Mouse (Mus musculus): Measurements from ENCODE around the gene Cyp26b1. TPM values are rescaled to one million over a fixed set of nuclear protein-coding genes. Genes with fewer than 3 reads are reported as not detected.

Cyp26b1 gene
- polyA plus RNA-seq, 1 experiment = not detected

- WGBS = 80% methylated on average over 2 of the region's 2 CpGs
Measured at GRCm38 (mm10) chr6:84566825-84567224, 26.9 kb downstream of the Cyp26b1 start.

DNA sequence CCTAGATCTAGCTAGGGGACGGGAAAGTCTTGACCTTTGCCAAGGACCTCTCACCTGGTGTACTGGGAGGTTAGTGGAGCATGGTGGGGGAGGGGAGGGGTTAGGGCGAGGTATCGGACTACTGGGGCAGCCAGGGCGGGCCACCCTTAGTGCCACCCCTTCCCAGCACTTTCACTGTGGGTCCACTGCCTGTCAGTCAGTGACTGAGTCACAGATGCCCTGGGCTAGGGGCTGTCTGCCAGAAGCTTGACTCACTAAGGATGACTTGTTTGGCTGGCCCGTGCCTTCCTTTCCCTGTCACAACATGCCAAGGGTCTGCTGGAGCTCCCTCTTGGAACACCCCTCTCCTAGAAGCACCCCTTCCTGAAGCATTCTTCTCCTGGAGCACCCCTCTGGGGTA, 28.5 kb downstream of the Cyp26b1 start:
- no peak overlapping the region for H3K4me3 ChIP-seq (replicated peaks; ENCODE audit: control insufficient read depth, low read depth, low read length)
- 79% methylated on average over 5 of the region's 5 CpGs for WGBS
- peaks cover 2% of the 10 kb centered on the region; the same call in 1 of the 2 replicates for H3K4me1 ChIP-seq (ENCODE audit: control insufficient read depth, insufficient read depth, low read length)
- TF ChIP-seq POLR2A (IDR thresholded peaks at IDR 0.05; ENCODE audit: borderline replicate concordance, control insufficient read depth, low read depth, low read length) = no peak
- no peak overlapping the region for H3K27ac ChIP-seq (ENCODE audit: control insufficient read depth, insufficient read depth, low read depth, low read length, poor library complexity)

More at GRCm38 (mm10) chr6:84566825-84567224, 26.9 kb downstream of the Cyp26b1 start:
- Histone ChIP-seq H3K4me1 (ENCODE audit: control insufficient read depth, insufficient read depth, low read length) (peaks cover 2% of the 10 kb centered on the region; the same call in 1 of the 2 replicates), H3K27ac (ENCODE audit: control insufficient read depth, insufficient read depth, low read depth, low read length, poor library complexity) (no peak overlapping the region), H3K4me3 (replicated peaks; ENCODE audit: control insufficient read depth, low read depth, low read length) (no peak overlapping the region)
- TF ChIP-seq CTCF (IDR thresholded peaks at IDR 0.05; ENCODE audit: control insufficient read depth, insufficient read depth, low read length) = no peak
- TF ChIP-seq POLR2A (IDR thresholded peaks at IDR 0.05; ENCODE audit: borderline replicate concordance, control insufficient read depth, low read depth, low read length) = no peak

DNA sequence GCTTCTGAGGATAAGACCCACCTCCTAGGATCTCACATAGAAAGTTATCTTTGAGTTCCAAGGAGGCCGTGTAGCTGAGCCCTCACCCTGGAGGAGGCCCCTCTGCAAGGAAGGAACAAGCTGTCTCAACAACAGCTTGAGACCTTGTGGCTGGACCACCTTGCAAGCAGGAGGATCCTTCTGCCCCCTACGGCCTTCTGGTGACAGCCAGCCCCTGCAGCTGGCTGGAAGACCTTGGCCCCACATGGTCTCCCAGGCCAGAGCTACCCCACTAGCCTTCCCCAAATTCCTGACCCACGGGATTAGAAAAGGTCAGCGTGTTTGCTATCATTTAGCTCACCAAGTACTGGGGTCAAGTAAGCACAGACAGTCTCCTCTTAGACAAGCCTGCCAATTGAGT, 30.8 kb downstream of the Cyp26b1 start:
- TF ChIP-seq POLR2A (IDR thresholded peaks at IDR 0.05; ENCODE audit: borderline replicate concordance, control insufficient read depth, low read depth, low read length) (no peak), CTCF (IDR thresholded peaks at IDR 0.05; ENCODE audit: control insufficient read depth, insufficient read depth, low read length) (no peak)

GRCm38 (mm10) chr6:84561171-84561570, 32.5 kb downstream of the Cyp26b1 start:
- TF ChIP-seq POLR2A (IDR thresholded peaks at IDR 0.05; ENCODE audit: borderline replicate concordance, control insufficient read depth, low read depth, low read length) (no peak), CTCF (IDR thresholded peaks at IDR 0.05; ENCODE audit: control insufficient read depth, insufficient read depth, low read length) (no peak)
- Histone ChIP-seq H3K4me1 (ENCODE audit: control insufficient read depth, insufficient read depth, low read length) (no peaks in the 10 kb centered on the region), H3K27ac (ENCODE audit: control insufficient read depth, insufficient read depth, low read depth, low read length, poor library complexity) (no peak overlapping the region), H3K4me3 (replicated peaks; ENCODE audit: control insufficient read depth, low read depth, low read length) (no peak overlapping the region)
- WGBS = 83% methylated on average over 1 of the region's 1 CpGs

More for the DNA sequence above, 30.8 kb downstream of the Cyp26b1 start:
- Histone ChIP-seq H3K27ac (ENCODE audit: control insufficient read depth, insufficient read depth, low read depth, low read length, poor library complexity) (no peak overlapping the region), H3K4me1 (ENCODE audit: control insufficient read depth, insufficient read depth, low read length) (peaks cover 2% of the 10 kb centered on the region; the same call in 1 of the 2 replicates), H3K4me3 (replicated peaks; ENCODE audit: control insufficient read depth, low read depth, low read length) (no peak overlapping the region)
- WGBS = 54% methylated on average over 4 of the region's 4 CpGs

DNA sequence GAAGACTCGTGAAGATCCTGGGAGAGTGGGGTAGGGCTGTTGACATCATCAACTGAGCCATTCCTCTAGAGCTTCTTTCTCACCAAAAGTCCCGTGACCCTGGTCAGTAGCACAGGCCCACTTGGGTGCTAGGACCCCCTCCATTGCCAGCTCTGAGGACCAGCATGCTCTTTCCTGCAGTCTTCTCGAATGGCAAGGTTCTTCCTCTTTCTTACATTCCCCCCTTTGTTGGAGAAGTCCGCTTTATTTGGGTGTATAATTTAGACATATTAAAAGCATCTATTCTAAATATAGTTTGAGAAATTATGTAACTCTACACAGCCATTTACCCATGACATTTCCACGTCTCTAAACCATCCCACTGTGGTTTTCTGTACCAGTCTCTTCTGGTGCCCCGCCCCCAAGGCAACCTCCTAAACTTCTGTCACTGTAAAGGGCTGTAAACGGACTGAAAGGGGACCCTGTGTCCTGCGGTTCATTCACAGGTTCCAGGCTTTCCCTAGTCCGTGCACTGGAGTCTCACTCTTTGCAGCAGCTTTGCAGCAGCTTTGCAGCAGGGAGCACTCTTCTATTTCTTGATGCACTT, 43.8 kb downstream of the Cyp26b1 start:
- H3K27ac ChIP-seq (ENCODE audit: control insufficient read depth, insufficient read depth, low read depth, low read length, poor library complexity) = no peak overlapping the region
- TF ChIP-seq CTCF (IDR thresholded peaks at IDR 0.05; ENCODE audit: control insufficient read depth, insufficient read depth, low read length) = no peak
- TF ChIP-seq POLR2A (IDR thresholded peaks at IDR 0.05; ENCODE audit: borderline replicate concordance, control insufficient read depth, low read depth, low read length) = no peak
- WGBS = 7% methylated on average over 9 of the region's 9 CpGs
- H3K4me1 ChIP-seq (ENCODE audit: control insufficient read depth, insufficient read depth, low read length) = no peaks in the 10 kb centered on the region
- H3K4me3 ChIP-seq (replicated peaks; ENCODE audit: control insufficient read depth, low read depth, low read length) = no peak overlapping the region

DNA sequence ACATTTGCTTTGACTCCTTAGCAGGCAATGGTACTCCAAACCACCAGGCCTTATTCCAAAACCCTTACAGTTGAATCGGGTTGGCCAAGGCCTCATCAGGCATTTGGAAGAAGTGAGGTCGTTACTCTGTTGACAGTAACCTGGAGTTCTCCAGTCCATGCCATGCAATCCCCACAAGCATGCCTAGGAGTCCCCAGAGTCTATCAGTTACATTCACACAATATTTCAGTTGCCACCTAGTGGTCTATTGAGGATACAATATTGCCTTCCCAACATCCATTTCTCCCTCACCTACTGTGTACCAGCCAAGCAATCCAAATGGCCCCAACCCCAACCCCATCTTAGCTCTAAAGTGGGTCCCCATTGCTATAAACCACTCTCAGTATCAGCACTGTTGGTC, 48.3 kb downstream of the Cyp26b1 start:
- Histone ChIP-seq H3K27ac (ENCODE audit: control insufficient read depth, insufficient read depth, low read depth, low read length, poor library complexity) (no peak overlapping the region), H3K4me1 (ENCODE audit: control insufficient read depth, insufficient read depth, low read length) (no peaks in the 10 kb centered on the region), H3K4me3 (replicated peaks; ENCODE audit: control insufficient read depth, low read depth, low read length) (no peak overlapping the region)
- WGBS = 40% methylated on average over 2 of the region's 2 CpGs
- TF ChIP-seq CTCF (IDR thresholded peaks at IDR 0.05; ENCODE audit: control insufficient read depth, insufficient read depth, low read length) (no peak), POLR2A (IDR thresholded peaks at IDR 0.05; ENCODE audit: borderline replicate concordance, control insufficient read depth, low read depth, low read length) (no peak)

- H3K4me3 ChIP-seq (replicated peaks; ENCODE audit: control insufficient read depth, low read depth, low read length) = no peak overlapping the region
- WGBS = 74% methylated on average over 3 of the region's 3 CpGs
- TF ChIP-seq CTCF (IDR thresholded peaks at IDR 0.05; ENCODE audit: control insufficient read depth, insufficient read depth, low read length) = no peak
- no peaks in the 10 kb centered on the region for H3K4me1 ChIP-seq (ENCODE audit: control insufficient read depth, insufficient read depth, low read length)
- no peak overlapping the region for H3K27ac ChIP-seq (ENCODE audit: control insufficient read depth, insufficient read depth, low read depth, low read length, poor library complexity)
Measured at GRCm38 (mm10) chr6:84544359-84544758, 49.3 kb downstream of the Cyp26b1 start.

DNA sequence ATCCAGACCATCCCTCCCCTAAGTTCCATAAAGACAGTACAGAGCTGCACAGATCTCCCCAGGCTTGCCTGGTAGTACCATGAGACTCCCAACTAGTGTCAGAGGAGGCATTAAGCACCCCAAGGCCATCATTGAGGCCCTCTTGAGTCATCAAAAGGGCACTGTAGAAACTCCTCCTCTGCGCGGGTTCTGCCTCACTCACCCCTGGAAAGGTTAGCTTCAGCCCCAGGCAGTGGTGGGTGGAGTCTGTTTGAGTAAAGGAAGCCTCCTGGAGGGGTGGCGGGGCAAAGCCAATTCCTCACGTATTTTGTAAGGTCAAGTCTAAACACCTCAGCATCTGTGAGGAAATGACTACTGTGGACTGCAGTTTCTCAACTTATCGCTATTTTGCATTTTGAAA, 50.2 kb downstream of the Cyp26b1 start:
- H3K27ac ChIP-seq (ENCODE audit: control insufficient read depth, insufficient read depth, low read depth, low read length, poor library complexity) = no peak overlapping the region
- no peak overlapping the region for H3K4me3 ChIP-seq (replicated peaks; ENCODE audit: control insufficient read depth, low read depth, low read length)
- 50% methylated on average over 5 of the region's 5 CpGs for WGBS
- H3K4me1 ChIP-seq (ENCODE audit: control insufficient read depth, insufficient read depth, low read length) = no peaks in the 10 kb centered on the region
- TF ChIP-seq POLR2A (IDR thresholded peaks at IDR 0.05; ENCODE audit: borderline replicate concordance, control insufficient read depth, low read depth, low read length) = no peak
- no peak for TF ChIP-seq CTCF (IDR thresholded peaks at IDR 0.05; ENCODE audit: control insufficient read depth, insufficient read depth, low read length)

GRCm38 (mm10) chr6:84539924-84540323, 53.8 kb downstream of the Cyp26b1 start:
- no peak overlapping the region for H3K4me3 ChIP-seq (replicated peaks; ENCODE audit: control insufficient read depth, low read depth, low read length)
- TF ChIP-seq POLR2A (IDR thresholded peaks at IDR 0.05; ENCODE audit: borderline replicate concordance, control insufficient read depth, low read depth, low read length) (no peak), CTCF (IDR thresholded peaks at IDR 0.05; ENCODE audit: control insufficient read depth, insufficient read depth, low read length) (no peak)
- 21% methylated on average over 4 of the region's 4 CpGs for WGBS

More at GRCm38 (mm10) chr6:84539924-84540323, 53.8 kb downstream of the Cyp26b1 start:
- Histone ChIP-seq H3K27ac (ENCODE audit: control insufficient read depth, insufficient read depth, low read depth, low read length, poor library complexity) (no peak overlapping the region), H3K4me1 (ENCODE audit: control insufficient read depth, insufficient read depth, low read length) (no peaks in the 10 kb centered on the region)
